Mouse (Mus musculus) midbrain, embryonic 15.5 days (tissue): Measurements from ENCODE around the gene Lrrc4c. TPM values are rescaled to one million over a fixed set of nuclear protein-coding genes. Genes with fewer than 3 reads are reported as not detected.

ENCODE experiments used
- ATAC-seq: fragments of 200-750 bp; cut with Nextera tagmentation; replicated peaks from 2 replicates; pipeline ENCODE4 v1.8.0; 2017; ENCODE audit warnings: moderate TSS enrichment
- H3K27ac ChIP-seq: fragments of 300-500 bp; sonication (generic); 2 replicates; pipeline ENCODE4 v1.5.1; 2015; ENCODE audit warnings: mild to moderate bottlenecking, inconsistent platforms
- H3K27me3 ChIP-seq: fragments of 300-500 bp; sonication (generic); replicated peaks from 2 replicates; pipeline ENCODE4 v1.6.1; 2015; ENCODE audit warnings: inconsistent platforms
- H3K36me3 ChIP-seq: fragments of 300-500 bp; sonication (generic); replicated peaks from 2 replicates; pipeline ENCODE4 v1.6.1; 2015; ENCODE audit warnings: inconsistent platforms
- H3K4me1 ChIP-seq: fragments of 300-500 bp; sonication (generic); 2 replicates; pipeline ENCODE4 v1.6.1; 2015; ENCODE audit warnings: inconsistent platforms
- H3K4me2 ChIP-seq: fragments of 300-500 bp; sonication (generic); 2 replicates; pipeline ENCODE4 v1.6.1; 2015; ENCODE audit warnings: inconsistent platforms, mild to moderate bottlenecking, moderate library complexity
- H3K4me3 ChIP-seq: fragments of 300-500 bp; sonication (generic); 2 replicates; pipeline ENCODE4 v1.5.1; 2015; ENCODE audit warnings: mild to moderate bottlenecking, inconsistent platforms
- H3K9ac ChIP-seq: fragments of 300-500 bp; sonication (generic); 2 replicates; pipeline ENCODE4 v1.6.1; 2015; ENCODE audit warnings: mild to moderate bottlenecking, inconsistent platforms
- H3K9me3 ChIP-seq: fragments of 300-500 bp; sonication (generic); 2 replicates; pipeline ENCODE4 v1.6.1; 2016; ENCODE audit warnings: inconsistent platforms
- WGBS: fragments of 180-500 bp; shearing (Covaris S2); methylation state at CpG from one replicate; pipeline ENCODE4 v1.1.7; 2015; ENCODE audit warnings: mixed read lengths; 5-methylcytosine and 5-hydroxymethylcytosine counted together
- polyA plus RNA-seq: library from polyadenylated mRNA; unstranded; fragments of >200 nt; fragmentation: Nextera tagmentation; extraction: Ambion mirVana; gene quantifications from 2 replicates; pipeline ENCODE4 v1.2.1, GENCODE M21; 2015

Gene Lrrc4c
- polyA plus RNA-seq, 1 experiment from 2014 or later: 37.7 TPM

GRCm38 (mm10) chr2:97525107-97525506 lies 1207.1 kb downstream of the Lrrc4c start:
- 0 out of 2 replicates have a peak, but pooled peaks cover 2% of the 10 kb centered on the region for H3K4me1 ChIP-seq
- H3K9ac ChIP-seq: no peak overlapping the region
- 80% methylated on average over 2 of the region's 2 CpGs for WGBS
- H3K9me3 ChIP-seq: no peaks in the 10 kb centered on the region
- no peaks in the 10 kb centered on the region for H3K27me3 ChIP-seq
- no peak for ATAC-seq
- H3K4me2 ChIP-seq: no peak overlapping the region
- no peak overlapping the region for H3K4me3 ChIP-seq
- no peaks in the 10 kb centered on the region for H3K36me3 ChIP-seq
- H3K27ac ChIP-seq: no peak overlapping the region

DNA sequence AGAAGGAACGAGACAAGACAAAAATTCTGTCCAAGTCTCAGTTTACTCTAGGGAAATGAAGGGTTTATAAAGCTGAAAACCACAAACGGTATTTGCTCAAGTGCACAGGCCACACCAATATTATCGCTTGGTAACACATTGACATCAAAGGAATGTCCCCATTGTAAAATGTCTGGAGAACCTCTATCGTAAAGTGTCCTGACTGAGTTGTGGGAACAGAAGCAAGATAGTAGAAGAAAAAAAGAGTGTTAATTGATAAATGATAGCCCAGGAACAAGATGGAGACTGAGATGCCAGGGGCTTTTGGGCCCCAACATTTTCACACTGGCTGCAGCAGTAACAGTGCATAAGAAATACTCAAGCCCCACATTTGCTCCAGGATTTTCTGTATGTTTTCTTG lies 1212.7 kb downstream of the Lrrc4c start:
- ATAC-seq: no peak
- H3K4me1 ChIP-seq: no peaks in the 10 kb centered on the region
- no peak overlapping the region for H3K4me2 ChIP-seq
- no peaks in the 10 kb centered on the region for H3K27me3 ChIP-seq
- no peak overlapping the region for H3K4me3 ChIP-seq
- WGBS: 86% methylated on average over 4 of the region's 4 CpGs
- no peak overlapping the region for H3K9ac ChIP-seq
- no peaks in the 10 kb centered on the region for H3K9me3 ChIP-seq
- H3K27ac ChIP-seq: no peak overlapping the region
- no peaks in the 10 kb centered on the region for H3K36me3 ChIP-seq

- Histone ChIP-seq H3K4me3 (no peak overlapping the region), H3K4me1 (peaks cover 8% of the 10 kb centered on the region; the same call in 1 of the 2 replicates), H3K27ac (peak overlapping the region; percentile 24; the same call in 1 of the 2 replicates), H3K27me3 (no peaks in the 10 kb centered on the region), H3K9ac (no peak overlapping the region), H3K4me2 (no peak overlapping the region), H3K9me3 (no peaks in the 10 kb centered on the region), H3K36me3 (no peaks in the 10 kb centered on the region)
- peak; percentile 83 for ATAC-seq
- WGBS: 57% methylated on average over 10 of the region's 10 CpGs
Measured at GRCm38 (mm10) chr2:97543691-97544672, 1226.0 kb downstream of the Lrrc4c start.

- no peak overlapping the region for H3K4me3 ChIP-seq
- no peaks in the 10 kb centered on the region for H3K27me3 ChIP-seq
- H3K27ac ChIP-seq: no peak overlapping the region
- H3K9ac ChIP-seq: no peak overlapping the region
- ATAC-seq: 0 out of 2 replicates have a peak, but pooled peaks have one; percentile 48
- H3K36me3 ChIP-seq: no peaks in the 10 kb centered on the region
- no peak overlapping the region for H3K4me2 ChIP-seq
- peaks cover 8% of the 10 kb centered on the region; the same call in 1 of the 2 replicates for H3K4me1 ChIP-seq
- no peaks in the 10 kb centered on the region for H3K9me3 ChIP-seq
Measured at GRCm38 (mm10) chr2:97544673-97545071, 1226.7 kb downstream of the Lrrc4c start.

DNA sequence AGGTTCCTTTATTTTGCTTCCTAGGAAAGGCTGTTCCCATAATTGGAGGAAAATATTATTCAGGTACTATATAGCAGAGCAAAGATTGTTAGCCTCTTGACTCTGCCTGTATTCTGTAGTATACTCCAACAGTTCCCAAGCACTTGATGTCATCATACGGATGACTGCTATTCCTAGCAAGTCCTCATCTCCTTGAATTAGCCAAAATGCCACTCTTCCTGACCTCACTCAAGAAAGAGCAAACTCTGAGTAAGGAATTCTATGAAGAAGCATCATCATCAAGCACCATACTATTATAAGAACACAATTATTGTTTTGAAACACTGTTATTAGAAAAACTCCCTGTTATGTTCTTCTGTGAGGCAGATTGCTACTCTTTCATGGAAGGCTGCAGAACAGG lies 1228.0 kb downstream of the Lrrc4c start:
- H3K4me3 ChIP-seq: no peak overlapping the region
- 93% methylated on average over 1 of the region's 1 CpGs for WGBS

DNA sequence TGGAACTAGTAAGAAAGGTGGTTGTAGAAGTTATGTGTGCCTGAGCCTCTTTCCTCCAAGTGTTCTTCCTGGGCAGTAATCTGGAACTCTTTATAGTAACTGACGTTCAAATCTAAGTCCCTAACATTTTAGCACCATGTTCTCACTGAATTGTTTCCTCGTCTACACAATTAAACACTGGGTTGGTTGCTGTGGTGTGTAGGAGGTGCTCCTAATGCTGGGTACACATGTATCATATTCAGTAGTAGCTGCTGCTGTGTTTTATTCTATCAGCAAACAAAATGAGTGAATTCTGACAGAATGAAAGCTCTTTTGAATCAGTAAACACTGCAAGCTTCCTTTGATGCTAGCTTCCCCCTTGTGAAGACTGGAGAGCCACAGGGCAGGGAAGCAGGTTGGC lies 1246.5 kb downstream of the Lrrc4c start:
- peaks cover 4% of the 10 kb centered on the region; the same call in 1 of the 2 replicates for H3K4me1 ChIP-seq
- H3K4me3 ChIP-seq: no peak overlapping the region
- H3K27ac ChIP-seq: peak overlapping the region; percentile 16; the same call in 1 of the 2 replicates
- no peak overlapping the region for H3K9ac ChIP-seq
- no peaks in the 10 kb centered on the region for H3K27me3 ChIP-seq
- 53% methylated on average over 2 of the region's 2 CpGs for WGBS
- no peaks in the 10 kb centered on the region for H3K36me3 ChIP-seq
- H3K9me3 ChIP-seq: no peaks in the 10 kb centered on the region
- H3K4me2 ChIP-seq: no peak overlapping the region
- no peak for ATAC-seq

More for the DNA sequence above, 1228.0 kb downstream of the Lrrc4c start:
- Histone ChIP-seq H3K9ac (no peak overlapping the region), H3K9me3 (no peaks in the 10 kb centered on the region), H3K27me3 (no peaks in the 10 kb centered on the region), H3K4me1 (peaks cover 8% of the 10 kb centered on the region; the same call in 1 of the 2 replicates), H3K4me2 (no peak overlapping the region), H3K36me3 (no peaks in the 10 kb centered on the region), H3K27ac (no peak overlapping the region)
- no peak for ATAC-seq

GRCm38 (mm10) chr2:97568954-97569353 lies 1251.0 kb downstream of the Lrrc4c start:
- H3K9me3 ChIP-seq: no peaks in the 10 kb centered on the region
- peaks cover 4% of the 10 kb centered on the region; the same call in 1 of the 2 replicates for H3K4me1 ChIP-seq
- H3K27me3 ChIP-seq: no peaks in the 10 kb centered on the region
- no peak overlapping the region for H3K27ac ChIP-seq
- WGBS: 81% methylated on average over 2 of the region's 2 CpGs
- no peak overlapping the region for H3K4me2 ChIP-seq
- H3K9ac ChIP-seq: no peak overlapping the region
- no peak overlapping the region for H3K4me3 ChIP-seq
- no peak for ATAC-seq
- H3K36me3 ChIP-seq: no peaks in the 10 kb centered on the region

GRCm38 (mm10) chr2:97574921-97575320 lies 1257.0 kb downstream of the Lrrc4c start:
- H3K4me1 ChIP-seq: no peaks in the 10 kb centered on the region
- no peak overlapping the region for H3K4me2 ChIP-seq
- no peaks in the 10 kb centered on the region for H3K27me3 ChIP-seq
- no peaks in the 10 kb centered on the region for H3K9me3 ChIP-seq
- no peak overlapping the region for H3K4me3 ChIP-seq
- H3K9ac ChIP-seq: no peak overlapping the region
- no peak overlapping the region for H3K27ac ChIP-seq
- no peak for ATAC-seq
- no peaks in the 10 kb centered on the region for H3K36me3 ChIP-seq

GRCm38 (mm10) chr2:97581132-97581531 lies 1263.2 kb downstream of the Lrrc4c start:
- ATAC-seq: no peak
- WGBS: 55% methylated on average over 2 of the region's 2 CpGs
- no peak overlapping the region for H3K27ac ChIP-seq

GRCm38 (mm10) chr2:97586322-97586721 lies 1268.4 kb downstream of the Lrrc4c start:
- no peaks in the 10 kb centered on the region for H3K9me3 ChIP-seq
- no peaks in the 10 kb centered on the region for H3K36me3 ChIP-seq
- no peaks in the 10 kb centered on the region for H3K27me3 ChIP-seq
- 75% methylated on average over 3 of the region's 3 CpGs for WGBS
- no peak for ATAC-seq
- no peaks in the 10 kb centered on the region for H3K4me1 ChIP-seq
- H3K4me2 ChIP-seq: no peak overlapping the region
- H3K4me3 ChIP-seq: no peak overlapping the region
- no peak overlapping the region for H3K9ac ChIP-seq
- no peak overlapping the region for H3K27ac ChIP-seq

More at GRCm38 (mm10) chr2:97581132-97581531, 1263.2 kb downstream of the Lrrc4c start:
- H3K4me1 ChIP-seq: no peaks in the 10 kb centered on the region
- no peaks in the 10 kb centered on the region for H3K27me3 ChIP-seq
- no peaks in the 10 kb centered on the region for H3K36me3 ChIP-seq
- H3K4me3 ChIP-seq: no peak overlapping the region
- H3K9ac ChIP-seq: no peak overlapping the region
- H3K9me3 ChIP-seq: no peaks in the 10 kb centered on the region
- no peak overlapping the region for H3K4me2 ChIP-seq

GRCm38 (mm10) chr2:97590563-97590962 lies 1272.6 kb downstream of the Lrrc4c start:
- WGBS: 90% methylated on average over 3 of the region's 3 CpGs
- H3K4me2 ChIP-seq: no peak overlapping the region
- H3K9me3 ChIP-seq: no peaks in the 10 kb centered on the region
- H3K36me3 ChIP-seq: no peaks in the 10 kb centered on the region
- no peak for ATAC-seq
- H3K4me3 ChIP-seq: no peak overlapping the region
- no peaks in the 10 kb centered on the region for H3K27me3 ChIP-seq
- no peak overlapping the region for H3K27ac ChIP-seq
- no peak overlapping the region for H3K9ac ChIP-seq
- H3K4me1 ChIP-seq: no peaks in the 10 kb centered on the region

GRCm38 (mm10) chr2:97604182-97604581 lies 1286.2 kb downstream of the Lrrc4c start:
- Histone ChIP-seq H3K4me3 (no peak overlapping the region), H3K9ac (no peak overlapping the region), H3K9me3 (no peaks in the 10 kb centered on the region), H3K27me3 (no peaks in the 10 kb centered on the region), H3K4me1 (peaks cover 13% of the 10 kb centered on the region), H3K27ac (no peak overlapping the region), H3K36me3 (no peaks in the 10 kb centered on the region), H3K4me2 (no peak overlapping the region)
- 46% methylated on average over 3 of the region's 3 CpGs for WGBS
- ATAC-seq: no peak
